Mouse (Mus musculus): ENCODE measurements around the gene Nfkbib. TPM values are rescaled to one million over a fixed set of nuclear protein-coding genes. Genes with fewer than 3 reads are reported as not detected.

The Nfkbib gene
- total and polyA plus RNA-seq, 3 experiments = 30.5 to 101 (median 59.3) TPM

DNA sequence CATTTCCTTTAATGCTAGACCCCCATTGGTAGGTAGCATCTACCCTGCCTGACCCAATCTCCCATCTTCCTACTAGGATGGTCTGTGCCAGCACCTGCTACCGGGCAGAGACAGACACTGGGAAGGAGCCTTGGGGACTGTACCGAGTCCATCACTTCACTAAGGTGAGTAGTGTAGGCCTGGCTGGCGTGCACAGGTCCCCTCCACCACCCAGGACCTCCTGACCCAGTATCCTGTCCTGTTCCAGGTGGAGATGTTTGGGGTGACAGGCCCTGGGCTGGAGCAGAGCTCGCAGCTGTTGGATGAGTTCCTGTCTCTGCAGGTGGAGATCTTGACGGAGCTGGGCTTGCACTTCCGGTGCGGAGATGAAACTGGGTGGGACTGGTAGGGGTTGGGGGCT, 17.4 kb downstream of the Nfkbib start:
- Histone ChIP-seq H3K9me3 (replicated peaks; ENCODE audit: low read length) (no peaks in the 10 kb centered on the region), H3K4me3 (replicated peaks in 1 of 3; ENCODE audit: low read depth in 2 of 3, low read length in 2 of 3, poor library complexity in 1 of 3) (no peak overlapping the region), H3K79me2 (replicated peaks; ENCODE audit: control insufficient read depth, extremely low read depth, insufficient read depth, poor library complexity, severe bottlenecking) (no peaks in the 10 kb centered on the region), H3K4me1 (ENCODE audit: control insufficient read depth in 1 of 2, insufficient read depth in 2 of 2) (no peaks in the 10 kb centered on the region), H3K9ac (ENCODE audit: insufficient read depth, low read depth) (no peak overlapping the region), H3K27ac (ENCODE audit: insufficient read depth, low read depth) (no peak overlapping the region), H3K36me3 (replicated peaks in 1 of 2; ENCODE audit: control insufficient read depth in 1 of 2, insufficient read depth in 1 of 2, low read length in 1 of 2) (peaks cover 37 to 81% of the 10 kb centered on the region in 2 experiments), H3K27me3 (replicated peaks) (no peaks in the 10 kb centered on the region), H3K4me2 (ENCODE audit: insufficient read depth, low read depth, poor library complexity, severe bottlenecking) (no peak overlapping the region)
- in situ Hi-C loops (cut with MboI; ENCODE audit: low pct_ligation_motif_present, low pct_unique_long_range_greater_than_20kb, low sequenced_read_pairs) (no loop called here), dilution Hi-C loops (cut with MboI; ENCODE audit: extremely low pct_ligation_motif_present, extremely low pct_unique_long_range_greater_than_20kb, low sequenced_read_pairs) (no loop called here)
- DNase-seq (ENCODE audit: extremely low read depth) = no peak
- TF ChIP-seq RAD21 (IDR thresholded peaks at IDR 0.05; ENCODE audit: low read depth, low read length) = no peak
- TF ChIP-seq NELFE (IDR thresholded peaks at IDR 0.05; ENCODE audit: low read depth, low read length) = no peak

DNA sequence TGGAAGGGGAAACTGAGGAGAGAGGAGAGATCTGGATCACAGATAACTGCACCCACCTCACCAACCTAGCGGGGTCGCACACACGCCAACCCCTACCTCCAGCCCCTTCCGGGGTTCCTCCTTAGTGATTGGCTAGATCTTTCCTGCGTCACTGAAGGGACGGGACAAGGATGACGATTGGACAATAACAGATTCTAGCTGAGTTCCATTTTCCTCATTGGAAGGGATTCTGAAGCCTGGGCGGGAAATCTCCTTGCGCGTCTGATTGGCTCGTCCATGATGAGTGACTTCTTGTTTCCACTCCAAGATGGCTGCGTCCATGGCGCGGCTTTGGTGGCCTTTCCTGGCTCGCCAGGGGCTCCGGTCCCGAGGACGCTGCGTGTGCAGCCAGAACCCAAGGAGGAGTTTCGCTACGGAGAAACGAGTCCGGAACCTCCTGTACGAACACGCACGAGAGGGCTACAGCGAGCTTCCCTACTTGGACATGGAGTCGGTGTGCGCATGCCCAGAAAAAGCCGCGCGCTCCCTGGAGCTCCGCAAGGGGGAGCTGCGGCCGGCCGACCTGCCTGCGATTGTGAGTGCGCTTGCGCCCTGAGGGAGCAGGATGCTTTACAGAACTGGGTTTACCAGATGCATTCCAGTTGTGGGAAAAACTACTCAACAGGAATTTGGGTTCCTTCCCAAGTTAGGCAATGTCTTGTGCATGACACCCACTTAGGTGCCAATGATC, 25.4 kb downstream of the Nfkbib start, which contains the start of the genes Mrps12 and Sars2:
TSS of gene Mrps12 (minus strand) at position 112 of the 730 bp plus-strand sequence.
TSS of gene Sars2 (plus strand) at position 284 of the 730 bp plus-strand sequence.
- Histone ChIP-seq H3K4me3 (replicated peaks in 1 of 3; ENCODE audit: low read depth in 2 of 3, low read length in 2 of 3, poor library complexity in 1 of 3) (peak within 1 kb of the TSS; percentile 84 to 97 (median 86)), H3K9me3 (replicated peaks; ENCODE audit: low read length) (peaks cover 2% of the 10 kb centered on the region), H3K4me1 (ENCODE audit: control insufficient read depth in 1 of 2, insufficient read depth in 2 of 2) (peaks cover 0 to 23% of the 10 kb centered on the region in 2 experiments; a peak in 2 of 4 replicates), H3K79me2 (replicated peaks; ENCODE audit: control insufficient read depth, extremely low read depth, insufficient read depth, poor library complexity, severe bottlenecking) (no peaks in the 10 kb centered on the region; the same call in none of the 2 replicates), H3K4me2 (ENCODE audit: insufficient read depth, low read depth, poor library complexity, severe bottlenecking) (peak within 1 kb of the TSS; percentile 70), H3K27ac (ENCODE audit: insufficient read depth, low read depth) (peak within 1 kb of the TSS; percentile 70), H3K36me3 (replicated peaks in 1 of 2; ENCODE audit: control insufficient read depth in 1 of 2, insufficient read depth in 1 of 2, low read length in 1 of 2) (peaks cover 29 to 60% of the 10 kb centered on the region in 2 experiments), H3K27me3 (replicated peaks) (no peaks in the 10 kb centered on the region), H3K9ac (ENCODE audit: insufficient read depth, low read depth) (peak within 1 kb of the TSS; percentile 95)
- in situ Hi-C loops (cut with MboI; ENCODE audit: low pct_ligation_motif_present, low pct_unique_long_range_greater_than_20kb, low sequenced_read_pairs) = no loop called here
- DNase-seq (ENCODE audit: extremely low read depth) = peak; percentile 99
- dilution Hi-C loops (cut with MboI; ENCODE audit: extremely low pct_ligation_motif_present, extremely low pct_unique_long_range_greater_than_20kb, low sequenced_read_pairs) = no loop called here
- peak; percentile 45 for TF ChIP-seq MAX (IDR thresholded peaks at IDR 0.05; ENCODE audit: low read length)
- TF ChIP-seq EP300 (IDR thresholded peaks at IDR 0.05; ENCODE audit: low read length) = no peak
- TF ChIP-seq E2F4 (IDR thresholded peaks at IDR 0.05; ENCODE audit: insufficient replicate concordance, low read depth, low read length) = peak; percentile 98
- no peak for TF ChIP-seq JUN (IDR thresholded peaks at IDR 0.05; ENCODE audit: insufficient read depth, low read depth, low read length)
- no peak for TF ChIP-seq USF1 (IDR thresholded peaks at IDR 0.05; ENCODE audit: low read depth, low read length)
- TF ChIP-seq POLR2A (IDR thresholded peaks at IDR 0.05; ENCODE audit: low read depth, low read length) = peak; percentile 90
- TF ChIP-seq TBP (conservative IDR thresholded peaks at IDR 0.05; ENCODE audit: low read depth, low read length) = peak; percentile 75; the same call in 1 of the 2 replicates
- TF ChIP-seq JUND (conservative IDR thresholded peaks at IDR 0.05; ENCODE audit: low read depth, low read length) = no peak
- TF ChIP-seq SMC3 (IDR thresholded peaks at IDR 0.05; ENCODE audit: low read depth, low read length) = peak; percentile 49
- TF ChIP-seq NELFE (IDR thresholded peaks at IDR 0.05; ENCODE audit: low read depth, low read length) = peak; percentile 94
- TF ChIP-seq TCF12 (IDR thresholded peaks at IDR 0.05; ENCODE audit: low read depth, low read length) = peak; percentile 65
- TF ChIP-seq NRF1 (IDR thresholded peaks at IDR 0.05; ENCODE audit: low read depth, low read length) = peak; percentile 89
- peak; percentile 27; the same call in 1 of the 2 replicates for TF ChIP-seq MYC (IDR thresholded peaks at IDR 0.05; ENCODE audit: low read depth, low read length)
- no peak for TF ChIP-seq PAX5 (IDR thresholded peaks at IDR 0.05; ENCODE audit: low read length)
- TF ChIP-seq MEF2A (IDR thresholded peaks at IDR 0.05; ENCODE audit: borderline replicate concordance, low read depth, low read length) = no peak
- peak; percentile 21; the same call in 1 of the 2 replicates for TF ChIP-seq IRF4 (IDR thresholded peaks at IDR 0.05; ENCODE audit: low read depth, low read length)
- no peak for TF ChIP-seq UBTF (IDR thresholded peaks at IDR 0.05; ENCODE audit: low read depth, low read length)
- no peak for TF ChIP-seq ZKSCAN1 (IDR thresholded peaks at IDR 0.05; ENCODE audit: borderline replicate concordance, low read depth, low read length)
- peak; percentile 61 for TF ChIP-seq ZMIZ1 (IDR thresholded peaks at IDR 0.05; ENCODE audit: low read depth, low read length)
- TF ChIP-seq CHD1 (IDR thresholded peaks at IDR 0.05; ENCODE audit: low read depth, low read length) = no peak
- TF ChIP-seq GABPA (IDR thresholded peaks at IDR 0.05; ENCODE audit: insufficient replicate concordance, low read depth, low read length) = no peak
- TF ChIP-seq MAZ (IDR thresholded peaks at IDR 0.05; ENCODE audit: low read depth, low read length) = no peak; the same call in 1 of the 2 replicates
- no peak for TF ChIP-seq BHLHE40 (IDR thresholded peaks at IDR 0.05; ENCODE audit: low read depth, low read length)
- TF ChIP-seq RCOR1 (conservative IDR thresholded peaks at IDR 0.05; ENCODE audit: low read depth, low read length) = no peak; the same call in 1 of the 2 replicates
- peak; percentile 77 for TF ChIP-seq HCFC1 (IDR thresholded peaks at IDR 0.05; ENCODE audit: low read depth, low read length)
- peak; percentile 9; the same call in 1 of the 2 replicates for TF ChIP-seq ETS1 (conservative IDR thresholded peaks at IDR 0.05; ENCODE audit: low read depth, low read length)
- peak; percentile 95 for TF ChIP-seq CHD2 (IDR thresholded peaks at IDR 0.05; ENCODE audit: low read length)
- TF ChIP-seq ELF1 (IDR thresholded peaks at IDR 0.05; ENCODE audit: low read depth, low read length) = peak; percentile 95
- no peak for TF ChIP-seq MAFK (IDR thresholded peaks at IDR 0.05; ENCODE audit: insufficient replicate concordance, low read length)
- no peak for TF ChIP-seq KAT2A (IDR thresholded peaks at IDR 0.05; ENCODE audit: insufficient replicate concordance, low read length)
